Mouse (Mus musculus): ENCODE data around the gene 4933415A04Rik. TPM values are rescaled to one million over a fixed set of nuclear protein-coding genes. Genes with fewer than 3 reads are reported as not detected.

Gene 4933415A04Rik
- polyA plus RNA-seq, 1 experiment, result not detected

- Histone ChIP-seq H3ac (ENCODE audit: control insufficient read depth, insufficient read length) (no peak overlapping the region), H3K36me3 (ENCODE audit: control insufficient read depth, insufficient read depth) (no peaks in the 10 kb centered on the region), H3K4me2 (ENCODE audit: low read depth) (no peak overlapping the region), H3K79me2 (ENCODE audit: control insufficient read depth, insufficient read depth) (no peaks in the 10 kb centered on the region), H3K27me3 (ENCODE audit: control insufficient read depth, insufficient read depth, insufficient read length) (peaks cover 3% of the 10 kb centered on the region), H3K4me3 (no peak overlapping the region)
- TF ChIP-seq MYOG (IDR thresholded peaks at IDR 0.05; ENCODE audit: control insufficient read depth in 1 of 3, insufficient read depth in 1 of 3, insufficient read length in 2 of 3, low read depth in 2 of 3), result no peak
- TF ChIP-seq MYOD1 (IDR thresholded peaks at IDR 0.05; ENCODE audit: control insufficient read depth in 1 of 3, insufficient read length in 2 of 3, low read depth in 2 of 3), result no peak
- TF ChIP-seq POLR2A (IDR thresholded peaks at IDR 0.05; ENCODE audit: insufficient read length, low read depth), result no peak
- no peak for TF ChIP-seq POLR2AphosphoS2 (IDR thresholded peaks at IDR 0.05; ENCODE audit: insufficient read length, low read depth)
- no peak for TF ChIP-seq CEBPB (IDR thresholded peaks at IDR 0.05; ENCODE audit: insufficient read depth, poor library complexity, severe bottlenecking)
- TF ChIP-seq MAX (IDR thresholded peaks at IDR 0.05; ENCODE audit: low read depth), result no peak
- no peak for TF ChIP-seq SRF (IDR thresholded peaks at IDR 0.05; ENCODE audit: control insufficient read depth, insufficient read length, low read depth)
- no peak for TF ChIP-seq TCF12 (IDR thresholded peaks at IDR 0.05; ENCODE audit: insufficient read depth, poor library complexity, severe bottlenecking)
- no peak for TF ChIP-seq REST (IDR thresholded peaks at IDR 0.05; ENCODE audit: insufficient read depth, insufficient read length)
- no peak for TF ChIP-seq USF1 (IDR thresholded peaks at IDR 0.05; ENCODE audit: low read depth)
- no peak for TF ChIP-seq E2F4 (IDR thresholded peaks at IDR 0.05; ENCODE audit: insufficient read depth)
- TF ChIP-seq TCF3 (IDR thresholded peaks at IDR 0.05; ENCODE audit: insufficient read length, low read depth), result no peak
Observed at GRCm38 (mm10) chr11:43548657-43549435, 38.0 kb upstream of the 4933415A04Rik start.

DNA sequence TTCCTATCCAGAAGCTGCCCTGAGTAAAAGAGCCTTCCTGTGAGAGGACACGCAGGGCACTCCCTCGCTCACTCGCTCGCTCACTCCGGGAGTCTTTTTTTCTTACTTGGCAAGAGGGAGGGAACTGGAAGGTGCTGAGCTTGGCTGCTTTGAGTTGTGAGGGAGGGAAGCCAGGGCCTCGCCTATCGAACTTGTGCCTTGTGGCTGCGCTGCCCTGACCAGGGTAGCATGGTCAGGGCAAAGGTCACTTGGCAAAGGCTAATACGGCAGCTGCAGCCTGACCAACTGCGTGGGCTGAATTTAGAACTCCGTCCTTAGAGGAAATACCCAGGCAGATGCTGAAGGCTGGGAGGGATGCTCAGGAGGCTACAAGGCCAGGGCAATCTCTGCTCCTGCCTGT, 37.1 kb upstream of the 4933415A04Rik start:
- Histone ChIP-seq H3K4me3 (no peak overlapping the region), H3K79me2 (ENCODE audit: control insufficient read depth, insufficient read depth) (no peaks in the 10 kb centered on the region), H3ac (ENCODE audit: control insufficient read depth, insufficient read length) (no peak overlapping the region), H3K4me2 (ENCODE audit: low read depth) (no peak overlapping the region), H3K36me3 (ENCODE audit: control insufficient read depth, insufficient read depth) (no peaks in the 10 kb centered on the region), H3K27me3 (ENCODE audit: control insufficient read depth, insufficient read depth, insufficient read length) (no peaks in the 10 kb centered on the region)
- peak; percentile 45 to 83 (median 67) for TF ChIP-seq MYOG (IDR thresholded peaks at IDR 0.05; ENCODE audit: control insufficient read depth in 1 of 3, insufficient read depth in 1 of 3, insufficient read length in 2 of 3, low read depth in 2 of 3)
- TF ChIP-seq MYOD1 (IDR thresholded peaks at IDR 0.05; ENCODE audit: control insufficient read depth in 1 of 3, insufficient read length in 2 of 3, low read depth in 2 of 3), result peak in 2 of 3 experiments; percentile 46 to 82
- TF ChIP-seq POLR2AphosphoS2 (IDR thresholded peaks at IDR 0.05; ENCODE audit: insufficient read length, low read depth), result no peak

- TF ChIP-seq E2F4 (IDR thresholded peaks at IDR 0.05; ENCODE audit: insufficient read depth), result no peak
- TF ChIP-seq CEBPB (IDR thresholded peaks at IDR 0.05; ENCODE audit: insufficient read depth, poor library complexity, severe bottlenecking), result no peak
- TF ChIP-seq POLR2A (IDR thresholded peaks at IDR 0.05; ENCODE audit: insufficient read length, low read depth), result no peak
- TF ChIP-seq MYOG (IDR thresholded peaks at IDR 0.05; ENCODE audit: control insufficient read depth in 1 of 3, insufficient read depth in 1 of 3, insufficient read length in 2 of 3, low read depth in 2 of 3), result no peak
- no peak for TF ChIP-seq TCF12 (IDR thresholded peaks at IDR 0.05; ENCODE audit: insufficient read depth, poor library complexity, severe bottlenecking)
- no peak for TF ChIP-seq POLR2AphosphoS2 (IDR thresholded peaks at IDR 0.05; ENCODE audit: insufficient read length, low read depth)
- TF ChIP-seq MAX (IDR thresholded peaks at IDR 0.05; ENCODE audit: low read depth), result no peak
- TF ChIP-seq TCF3 (IDR thresholded peaks at IDR 0.05; ENCODE audit: insufficient read length, low read depth), result no peak
- TF ChIP-seq SRF (IDR thresholded peaks at IDR 0.05; ENCODE audit: control insufficient read depth, insufficient read length, low read depth), result no peak
- no peak for TF ChIP-seq REST (IDR thresholded peaks at IDR 0.05; ENCODE audit: insufficient read depth, insufficient read length)
- TF ChIP-seq USF1 (IDR thresholded peaks at IDR 0.05; ENCODE audit: low read depth), result no peak
- no peak for TF ChIP-seq MYOD1 (IDR thresholded peaks at IDR 0.05; ENCODE audit: control insufficient read depth in 1 of 3, insufficient read length in 2 of 3, low read depth in 2 of 3)
- no peaks in the 10 kb centered on the region for H3K79me2 ChIP-seq (ENCODE audit: control insufficient read depth, insufficient read depth)
- no peaks in the 10 kb centered on the region for H3K36me3 ChIP-seq (ENCODE audit: control insufficient read depth, insufficient read depth)
- no peak overlapping the region for H3ac ChIP-seq (ENCODE audit: control insufficient read depth, insufficient read length)
- no peak overlapping the region for H3K4me2 ChIP-seq (ENCODE audit: low read depth)
- no peaks in the 10 kb centered on the region for H3K27me3 ChIP-seq (ENCODE audit: control insufficient read depth, insufficient read depth, insufficient read length)
- H3K4me3 ChIP-seq, result no peak overlapping the region
Observed at GRCm38 (mm10) chr11:43551756-43552155, 35.1 kb upstream of the 4933415A04Rik start.

DNA sequence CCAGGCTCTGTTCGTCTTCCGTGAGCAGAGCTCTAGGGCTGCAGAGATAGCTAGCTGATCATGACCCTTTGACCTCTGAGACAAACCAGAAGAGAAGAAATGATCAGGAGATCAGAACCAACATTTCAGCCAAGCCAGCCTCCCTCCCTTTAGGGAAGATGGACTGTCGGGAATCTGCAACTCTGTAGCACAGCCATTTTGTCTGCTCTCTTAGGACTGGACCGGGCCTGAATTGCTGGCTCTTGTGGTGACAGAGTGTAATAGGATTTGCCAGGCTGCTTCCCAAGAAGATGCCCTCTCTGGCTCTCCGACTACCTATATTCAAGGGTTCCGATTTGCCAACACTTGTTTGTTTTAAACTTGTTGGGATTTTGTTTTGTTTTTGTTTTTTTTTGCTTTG, 34.2 kb upstream of the 4933415A04Rik start:
- H3K36me3 ChIP-seq (ENCODE audit: control insufficient read depth, insufficient read depth), result no peaks in the 10 kb centered on the region

More for the DNA sequence above, 34.2 kb upstream of the 4933415A04Rik start:
- no peak for TF ChIP-seq POLR2AphosphoS2 (IDR thresholded peaks at IDR 0.05; ENCODE audit: insufficient read length, low read depth)
- TF ChIP-seq CEBPB (IDR thresholded peaks at IDR 0.05; ENCODE audit: insufficient read depth, poor library complexity, severe bottlenecking), result no peak
- no peak for TF ChIP-seq REST (IDR thresholded peaks at IDR 0.05; ENCODE audit: insufficient read depth, insufficient read length)
- TF ChIP-seq TCF12 (IDR thresholded peaks at IDR 0.05; ENCODE audit: insufficient read depth, poor library complexity, severe bottlenecking), result no peak
- no peak for TF ChIP-seq POLR2A (IDR thresholded peaks at IDR 0.05; ENCODE audit: insufficient read length, low read depth)
- no peak for TF ChIP-seq TCF3 (IDR thresholded peaks at IDR 0.05; ENCODE audit: insufficient read length, low read depth)
- no peak for TF ChIP-seq MYOD1 (IDR thresholded peaks at IDR 0.05; ENCODE audit: control insufficient read depth in 1 of 3, insufficient read length in 2 of 3, low read depth in 2 of 3)
- no peak for TF ChIP-seq MYOG (IDR thresholded peaks at IDR 0.05; ENCODE audit: control insufficient read depth in 1 of 3, insufficient read depth in 1 of 3, insufficient read length in 2 of 3, low read depth in 2 of 3)
- TF ChIP-seq MAX (IDR thresholded peaks at IDR 0.05; ENCODE audit: low read depth), result no peak
- no peak for TF ChIP-seq E2F4 (IDR thresholded peaks at IDR 0.05; ENCODE audit: insufficient read depth)
- TF ChIP-seq USF1 (IDR thresholded peaks at IDR 0.05; ENCODE audit: low read depth), result no peak
- TF ChIP-seq SRF (IDR thresholded peaks at IDR 0.05; ENCODE audit: control insufficient read depth, insufficient read length, low read depth), result no peak
- H3K4me3 ChIP-seq, result no peak overlapping the region
- no peak overlapping the region for H3ac ChIP-seq (ENCODE audit: control insufficient read depth, insufficient read length)
- H3K27me3 ChIP-seq (ENCODE audit: control insufficient read depth, insufficient read depth, insufficient read length), result no peaks in the 10 kb centered on the region
- no peak overlapping the region for H3K4me2 ChIP-seq (ENCODE audit: low read depth)
- no peaks in the 10 kb centered on the region for H3K79me2 ChIP-seq (ENCODE audit: control insufficient read depth, insufficient read depth)
